Mouse (Mus musculus) embryonic facial prominence, embryonic 14.5 days (tissue): ENCODE measurements around the gene Hoxb6. TPM values are rescaled to one million over a fixed set of nuclear protein-coding genes. Genes with fewer than 3 reads are reported as not detected.

Experiments used
- ATAC-seq: fragments of 200-750 bp; cut with Nextera tagmentation; 2 replicates; pipeline ENCODE4 v1.8.0; 2017; ENCODE audit warnings: low read depth, moderate number of reproducible peaks, moderate TSS enrichment
- DNase-seq: peaks from one replicate; pipeline ENCODE4 v3.0.0-alpha.2; 2015; ENCODE audit warnings: low spot score
- H3K27ac ChIP-seq: fragments of 300-500 bp; sonication (generic); replicated peaks from 2 replicates; pipeline ENCODE4 v1.5.1; 2014; ENCODE audit warnings: low read depth, mild to moderate bottlenecking, low read length, moderate library complexity
- H3K27me3 ChIP-seq: fragments of 300-500 bp; sonication (generic); replicated peaks from 2 replicates; pipeline ENCODE4 v1.6.1; 2014; ENCODE audit warnings: low read length; ENCODE audit not compliant: control insufficient read depth, insufficient read depth
- H3K36me3 ChIP-seq: fragments of 300-500 bp; sonication (generic); 2 replicates; pipeline ENCODE4 v1.6.1; 2014; ENCODE audit warnings: low read length, mixed read lengths; ENCODE audit not compliant: control insufficient read depth, insufficient read depth
- H3K4me1 ChIP-seq: fragments of 300-500 bp; sonication (generic); 2 replicates; pipeline ENCODE4 v1.6.1; 2014; ENCODE audit warnings: antibody characterized with exemption, low read length; ENCODE audit not compliant: control insufficient read depth, insufficient read depth
- H3K4me2 ChIP-seq: fragments of 300-500 bp; sonication (generic); 2 replicates; pipeline ENCODE4 v1.6.1; 2014; ENCODE audit warnings: low read depth, mild to moderate bottlenecking, low read length, moderate library complexity, mixed read lengths
- H3K4me3 ChIP-seq: fragments of 300-500 bp; sonication (generic); 2 replicates; pipeline ENCODE4 v1.5.1; 2014; ENCODE audit warnings: low read depth, mild to moderate bottlenecking, low read length
- H3K9ac ChIP-seq: fragments of 300-500 bp; sonication (generic); 2 replicates; pipeline ENCODE4 v1.6.1; 2014; ENCODE audit warnings: low read depth, mild to moderate bottlenecking, low read length, moderate library complexity, mixed read lengths
- H3K9me3 ChIP-seq: fragments of 300-500 bp; sonication (generic); 2 replicates; pipeline ENCODE4 v1.6.1; 2016; ENCODE audit warnings: low read length; ENCODE audit not compliant: control insufficient read depth
- WGBS: fragments of 180-500 bp; shearing (Covaris S2); extraction: QIAGEN DNeasy Blood & Tissue Kit; methylation state at CpG from one replicate; pipeline ENCODE4 v1.1.7; 2014; 5-methylcytosine and 5-hydroxymethylcytosine counted together
- polyA plus RNA-seq: library from polyadenylated mRNA; unstranded; fragments of >200 nt; fragmentation: Nextera tagmentation; extraction: Ambion mirVana; gene quantifications from 2 replicates; pipeline ENCODE4 v1.2.1, GENCODE M21; 2014

The Hoxb6 gene
- polyA plus RNA-seq, 1 experiment from 2014 or later: 0.22 TPM

GRCm38 (mm10) chr11:96310183-96310938 is 18.1 kb downstream of the Hoxb6 start:
- Histone ChIP-seq H3K4me3 (no peak overlapping the region), H3K36me3 (no peaks in the 10 kb centered on the region), H3K27ac (no peak overlapping the region), H3K9ac (no peak overlapping the region), H3K4me1 (no peaks in the 10 kb centered on the region), H3K9me3 (no peaks in the 10 kb centered on the region), H3K4me2 (no peak overlapping the region), H3K27me3 (peaks cover 100% of the 10 kb centered on the region)
- 5% methylated on average over 20 of the region's 20 CpGs for WGBS
- DNase-seq (no peak), ATAC-seq (no peak)

- no peaks in the 10 kb centered on the region for H3K4me1 ChIP-seq
- H3K4me3 ChIP-seq: peak overlapping the region; percentile 19
- H3K4me2 ChIP-seq: peak overlapping the region; percentile 34
- no peak overlapping the region for H3K9ac ChIP-seq
- 9% methylated on average over 6 of the region's 6 CpGs for WGBS
- DNase-seq (no peak), ATAC-seq (no peak)
- H3K27me3 ChIP-seq: peaks cover 100% of the 10 kb centered on the region
- no peaks in the 10 kb centered on the region for H3K9me3 ChIP-seq
- no peaks in the 10 kb centered on the region for H3K36me3 ChIP-seq
- H3K27ac ChIP-seq: no peak overlapping the region
These were observed 18.8 kb downstream of the Hoxb6 start for GRCm38 (mm10) chr11:96311097-96311496.

GRCm38 (mm10) chr11:96311520-96312417 is 19.5 kb downstream of the Hoxb6 start:
- Histone ChIP-seq H3K4me3 (peak overlapping the region; percentile 19), H3K27ac (no peak overlapping the region), H3K4me1 (no peaks in the 10 kb centered on the region), H3K9me3 (no peaks in the 10 kb centered on the region), H3K27me3 (peaks cover 100% of the 10 kb centered on the region), H3K9ac (no peak overlapping the region), H3K36me3 (no peaks in the 10 kb centered on the region), H3K4me2 (peak overlapping the region; percentile 34)
- 2% methylated on average over 31 of the region's 31 CpGs for WGBS
- ATAC-seq (peak; percentile 90; the same call in 1 of the 2 replicates), DNase-seq (peak; percentile 83)

GRCm38 (mm10) chr11:96313134-96313533 is 20.9 kb downstream of the Hoxb6 start:
- Histone ChIP-seq H3K4me3 (no peak overlapping the region), H3K9me3 (no peaks in the 10 kb centered on the region), H3K36me3 (no peaks in the 10 kb centered on the region), H3K4me1 (no peaks in the 10 kb centered on the region), H3K9ac (no peak overlapping the region), H3K27ac (no peak overlapping the region), H3K27me3 (peaks cover 100% of the 10 kb centered on the region), H3K4me2 (no peak overlapping the region)
- DNase-seq (no peak), ATAC-seq (no peak)
- WGBS: 20% methylated on average over 2 of the region's 2 CpGs

GRCm38 (mm10) chr11:96313806-96314428 is 21.6 kb downstream of the Hoxb6 start:
- Histone ChIP-seq H3K4me1 (no peaks in the 10 kb centered on the region), H3K27me3 (peaks cover 100% of the 10 kb centered on the region), H3K9me3 (no peaks in the 10 kb centered on the region), H3K36me3 (no peaks in the 10 kb centered on the region), H3K4me3 (peak overlapping the region; percentile 4; the same call in 1 of the 2 replicates), H3K27ac (no peak overlapping the region), H3K9ac (no peak overlapping the region), H3K4me2 (no peak overlapping the region)
- DNase-seq (no peak), ATAC-seq (no peak)
- WGBS: 12% methylated on average over 12 of the region's 12 CpGs

GRCm38 (mm10) chr11:96314671-96315343 is 22.5 kb downstream of the Hoxb6 start:
- H3K4me3 ChIP-seq: peak overlapping the region; percentile 4; the same call in 1 of the 2 replicates
- peak overlapping the region; percentile 26; the same call in 1 of the 2 replicates for H3K4me2 ChIP-seq
- no peak overlapping the region; the same call in 1 of the 2 replicates for H3K9ac ChIP-seq
- WGBS: 3% methylated on average over 32 of the region's 34 CpGs
- H3K9me3 ChIP-seq: no peaks in the 10 kb centered on the region
- no peaks in the 10 kb centered on the region for H3K36me3 ChIP-seq
- no peaks in the 10 kb centered on the region for H3K4me1 ChIP-seq
- ATAC-seq (no peak), DNase-seq (no peak)
- H3K27me3 ChIP-seq: peaks cover 100% of the 10 kb centered on the region
- no peak overlapping the region; the same call in 1 of the 2 replicates for H3K27ac ChIP-seq

GRCm38 (mm10) chr11:96315344-96315681 is 23.0 kb downstream of the Hoxb6 start:
- no peaks in the 10 kb centered on the region for H3K4me1 ChIP-seq
- H3K4me2 ChIP-seq: peak overlapping the region; percentile 26; the same call in 1 of the 2 replicates
- H3K27me3 ChIP-seq: peaks cover 100% of the 10 kb centered on the region
- no peaks in the 10 kb centered on the region for H3K9me3 ChIP-seq
- WGBS: 5% methylated on average over 5 of the region's 5 CpGs
- ATAC-seq (no peak), DNase-seq (no peak)
- H3K27ac ChIP-seq: no peak overlapping the region; the same call in 1 of the 2 replicates
- no peak overlapping the region for H3K9ac ChIP-seq
- H3K36me3 ChIP-seq: no peaks in the 10 kb centered on the region
- no peak overlapping the region; the same call in 1 of the 2 replicates for H3K4me3 ChIP-seq
